Mouse (Mus musculus) G1E (cell line): Measurements from ENCODE around the gene Itpa.

Experiments
- CTCF ChIP-seq: IDR thresholded peaks from 2 replicates; pipeline ENCODE4 v1.5.1; 2012; ENCODE audit warnings: low read depth, low read length, inconsistent platforms, mixed read lengths
- GATA1 ChIP-seq: IDR thresholded peaks from 2 replicates; pipeline ENCODE4 v1.6.1; 2012; ENCODE audit warnings: borderline replicate concordance, low read length, inconsistent platforms, mixed read lengths
- POLR2AphosphoS5 ChIP-seq: IDR thresholded peaks from 2 replicates; pipeline ENCODE4 v1.6.1; 2012; ENCODE audit warnings: low read depth, low read length, inconsistent platforms; ENCODE audit not compliant: insufficient replicate concordance

GRCm38 (mm10) chr2:130717951-130718350 lies 50.5 kb downstream of the Itpa start:
- TF ChIP-seq CTCF (no peak), POLR2AphosphoS5 (no peak), GATA1 (no peak)
